Mouse (Mus musculus) pancreas, adult 10 weeks (tissue): ENCODE measurements around the gene Pih1d2. TPM values are rescaled to one million over a fixed set of nuclear protein-coding genes. Genes with fewer than 3 reads are reported as not detected.

ENCODE experiments used
- polyA plus RNA-seq: library from polyadenylated mRNA; stranded (reverse); fragments of 350-450 nt; fragmentation: Illumina TruSeq; extraction: RNeasy Lipid Tissue Mini Kit (QIAGEN cat#74804); gene quantifications from one replicate; pipeline ENCODE4 v1.2.3, GENCODE M21; 2015; ENCODE audit warnings: low read depth, low replicate concordance; ENCODE audit not compliant: insufficient read depth

Gene Pih1d2
- 0.74 TPM for polyA plus RNA-seq

DNA sequence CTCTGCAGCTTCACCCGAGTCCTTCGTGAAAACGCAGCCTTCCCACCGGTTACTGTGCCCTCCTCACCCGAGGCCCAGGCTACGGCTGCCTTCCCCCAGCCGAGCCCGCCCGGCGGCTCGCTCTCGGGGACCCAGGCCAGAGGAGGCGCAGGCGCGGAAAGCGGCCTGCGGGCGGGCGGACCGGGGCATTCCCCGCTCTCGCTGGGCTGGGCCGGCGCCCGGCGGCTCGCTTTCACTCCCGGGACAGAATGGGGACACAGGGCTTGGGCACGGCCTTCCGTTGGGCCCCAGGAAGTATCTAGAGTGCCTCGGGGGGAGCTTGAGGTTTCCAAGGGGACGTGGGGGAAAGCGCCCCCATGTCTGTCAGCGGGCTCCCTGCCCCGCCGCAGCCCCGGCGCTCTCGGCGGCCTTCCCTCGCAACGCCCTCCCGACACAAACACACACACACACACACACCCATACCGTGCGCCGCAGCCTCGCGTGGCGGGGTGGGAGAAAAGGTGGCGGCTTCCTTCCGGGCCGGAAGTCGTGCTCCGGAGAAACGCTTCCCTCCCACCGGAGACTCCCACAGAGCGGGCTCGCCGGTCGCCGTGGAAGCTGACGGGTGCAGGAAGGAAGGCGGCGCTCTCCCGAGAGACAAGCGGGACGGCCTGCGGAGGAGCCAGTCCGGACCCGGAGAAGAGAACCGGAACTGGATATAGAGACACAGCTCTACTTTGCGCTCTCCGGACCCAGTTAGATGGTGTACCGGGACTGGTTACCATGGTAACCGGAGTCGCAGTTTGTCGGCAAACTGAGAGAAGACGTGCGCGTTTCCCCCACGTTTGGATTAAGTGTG lies at the start of gene Pih1d2, which contains the start of gene Nkapd1:
Pih1d2 (plus strand) TSS at position 556 of the 838 bp plus-strand sequence.
Nkapd1 (minus strand) TSS at position 699 of the 838 bp plus-strand sequence.

DNA sequence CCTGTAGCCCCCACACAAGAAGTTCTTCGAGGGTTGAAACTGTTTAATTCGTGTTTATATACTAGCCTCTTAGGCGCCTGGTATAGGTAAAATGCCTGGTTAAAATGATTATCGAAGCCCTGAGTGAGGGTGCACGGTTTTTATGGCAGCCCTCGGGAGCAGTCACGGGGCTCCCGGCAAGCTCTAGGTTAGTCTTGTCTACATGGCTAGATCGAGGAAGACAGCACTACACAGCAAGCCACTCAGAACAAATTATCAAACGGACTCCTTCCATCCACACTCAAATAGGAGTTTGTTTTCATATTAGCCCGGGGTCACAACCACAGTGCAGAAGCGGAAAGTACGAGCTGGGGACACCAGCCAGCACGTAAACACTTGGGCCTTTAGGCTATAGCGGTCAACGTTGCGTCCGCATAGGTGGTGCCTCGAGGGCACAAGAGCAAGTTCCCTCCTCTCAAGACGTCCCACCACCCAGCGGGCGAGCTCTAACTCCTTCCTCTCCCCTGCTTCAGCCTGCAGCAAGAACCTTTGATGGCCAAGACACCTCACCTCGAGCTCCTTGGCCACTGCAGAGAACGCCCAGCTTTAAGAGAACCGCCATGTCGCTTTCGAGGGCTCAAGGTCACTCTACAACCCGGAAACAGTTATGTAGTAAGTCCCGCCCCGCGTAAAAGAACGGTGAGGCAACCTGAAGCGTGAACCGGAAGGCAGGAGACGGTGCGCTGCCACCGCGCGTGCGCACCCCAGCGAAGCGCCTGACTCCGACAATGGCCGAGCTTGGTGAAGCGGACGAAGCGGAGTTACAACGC lies 13.7 kb upstream of the Pih1d2 start, which contains the start of the genes Sdhd and Timm8b:
Sdhd (minus strand) TSS at position 624 of the 809 bp plus-strand sequence.
Timm8b (plus strand) TSS at position 722 of the 809 bp plus-strand sequence.

DNA sequence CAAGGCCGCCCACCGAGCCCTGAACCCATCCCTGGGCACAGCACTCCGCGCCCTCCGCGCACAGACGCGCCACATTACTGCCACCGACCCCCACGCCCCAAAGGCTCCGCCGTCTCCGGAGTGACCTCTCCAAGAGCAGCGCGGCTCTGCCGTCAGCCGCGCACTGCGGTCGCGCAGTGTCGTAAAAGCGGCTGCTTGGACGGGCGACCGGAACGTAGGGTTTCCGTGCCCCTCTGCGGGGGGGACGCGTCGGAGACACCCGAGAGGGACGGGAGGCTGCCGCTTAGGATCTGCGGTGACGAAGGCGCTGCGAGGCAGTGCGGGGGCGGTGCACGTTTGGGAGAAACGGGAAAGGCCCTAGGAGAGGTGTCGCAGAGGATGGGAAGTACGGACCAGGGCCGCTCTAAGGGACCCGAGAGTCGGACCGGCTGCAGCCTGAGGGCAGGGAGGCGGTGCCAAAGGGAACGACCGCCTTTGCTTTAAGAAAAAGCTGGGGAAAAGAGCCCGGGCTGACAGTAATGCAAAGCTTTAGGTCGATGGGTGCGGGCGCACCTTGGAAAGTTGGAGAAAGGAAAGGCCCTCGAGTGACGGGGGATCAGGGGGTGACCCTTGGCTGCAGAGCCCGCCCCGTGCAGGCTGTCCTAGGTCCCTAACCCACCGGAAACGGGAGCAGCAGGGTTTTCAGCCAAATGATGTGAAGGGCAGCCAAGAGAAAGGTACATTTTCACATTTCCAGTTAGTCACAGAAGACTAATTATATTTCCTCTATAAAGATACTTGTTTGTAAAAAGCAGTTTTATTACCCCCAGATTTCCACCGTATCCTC lies 42.5 kb downstream of the Pih1d2 start, which contains the start of gene Dlat:
Dlat (minus strand) TSS at position 389 of the 826 bp plus-strand sequence.

Other genes starting within 250 kb of the Pih1d2 start
- gene Plet1, start 122.8 kb upstream of the Pih1d2 start, polyA plus RNA-seq = 3.4 TPM
- 13.8 TPM for gene Pts, start 88.6 kb upstream of the Pih1d2 start, polyA plus RNA-seq
- gene Il18, start 62.5 kb upstream of the Pih1d2 start, polyA plus RNA-seq = 4.1 TPM
- 0.39 TPM for gene Bco2, start 62.1 kb upstream of the Pih1d2 start, polyA plus RNA-seq
- not detected for gene Tex12, start 56.0 kb upstream of the Pih1d2 start, polyA plus RNA-seq
- gene Sdhd, start 13.5 kb upstream of the Pih1d2 start, polyA plus RNA-seq = 33.8 TPM
- 34.4 TPM for gene Timm8b, start 13.4 kb upstream of the Pih1d2 start, polyA plus RNA-seq
- 5.2 TPM for gene Nkapd1, start 143 bp downstream of the Pih1d2 start, polyA plus RNA-seq
- 5.9 TPM for gene Dlat, start 42.5 kb downstream of the Pih1d2 start, polyA plus RNA-seq
- 4.0 TPM for gene Dixdc1, start 122.2 kb downstream of the Pih1d2 start, polyA plus RNA-seq
- 8.6 TPM for gene 2310030G06Rik, start 129.2 kb downstream of the Pih1d2 start, polyA plus RNA-seq
- gene Cryab, start 134.0 kb downstream of the Pih1d2 start, polyA plus RNA-seq = 37.8 TPM
- 4.5 TPM for gene Hspb2, start 135.0 kb downstream of the Pih1d2 start, polyA plus RNA-seq
- 0.90 TPM for gene Fdxacb1, start 150.9 kb downstream of the Pih1d2 start, polyA plus RNA-seq
- gene Alg9, start 157.7 kb downstream of the Pih1d2 start, polyA plus RNA-seq = 6.7 TPM
- gene 1110032A03Rik, start 158.2 kb downstream of the Pih1d2 start, polyA plus RNA-seq = 11.6 TPM
- gene Ppp2r1b, start 228.0 kb downstream of the Pih1d2 start, polyA plus RNA-seq = 4.9 TPM